Mouse (Mus musculus): ENCODE measurements around the gene Fam8a1.
A peak's percentile ranks its signal among the peaks of the same experiment; 100 is the strongest.

Gene Fam8a1

DNA sequence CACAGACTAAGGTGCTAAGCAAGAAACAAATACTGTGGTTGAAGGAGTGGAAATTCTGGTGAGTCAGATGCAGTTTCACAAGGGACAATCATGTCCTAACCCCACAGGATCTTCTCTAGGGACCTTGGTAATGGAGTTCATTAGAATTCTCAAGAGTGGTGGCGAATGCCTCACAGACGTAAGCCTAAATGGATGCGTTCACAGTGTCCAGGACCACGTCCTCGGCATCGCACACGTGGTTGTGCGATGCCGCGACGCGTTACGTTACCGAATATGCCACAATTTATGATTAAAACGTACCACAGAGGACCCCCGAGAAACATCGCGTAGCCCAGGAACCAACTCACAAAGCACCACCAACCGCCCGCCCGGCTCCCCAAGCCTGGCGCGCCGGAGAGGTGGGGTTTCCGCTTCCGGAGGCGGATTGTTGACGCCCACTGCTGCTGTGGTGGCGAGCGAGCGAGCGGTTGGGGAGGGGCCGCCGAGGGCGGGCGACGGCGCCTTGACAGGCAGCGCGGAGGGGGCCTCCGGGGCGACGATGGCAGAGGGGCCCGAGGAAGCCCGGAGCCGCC lies at the start of gene Fam8a1:
Gene Fam8a1, plus strand, starts transcription at position 475 of the 572 bp plus-strand sequence.
- peak; percentile 97 for DNase-seq (ENCODE audit: extremely low spot score, low spot score)

DNA sequence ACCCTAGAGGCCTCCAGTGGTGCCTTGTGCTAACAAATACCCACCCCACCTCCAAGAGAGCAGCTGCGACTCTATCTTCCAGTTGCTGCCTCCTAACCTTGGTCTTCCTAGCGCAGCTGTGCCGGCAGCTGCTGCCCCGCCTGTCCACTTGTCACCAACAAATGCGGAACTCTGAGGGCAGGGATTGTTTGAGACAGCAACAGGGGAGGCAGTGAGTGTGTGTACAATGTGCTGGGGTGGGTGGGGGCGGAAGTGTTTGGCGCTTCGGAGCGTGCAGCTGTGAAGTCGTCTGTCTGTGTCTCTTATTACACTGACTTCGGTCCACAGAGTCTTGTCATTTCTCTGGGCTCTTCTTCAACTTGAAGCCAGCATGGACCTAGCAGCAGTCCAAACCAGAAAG lies 49.7 kb upstream of the Fam8a1 start:
- DNase-seq (ENCODE audit: extremely low spot score, low spot score): peak; percentile 27

DNA sequence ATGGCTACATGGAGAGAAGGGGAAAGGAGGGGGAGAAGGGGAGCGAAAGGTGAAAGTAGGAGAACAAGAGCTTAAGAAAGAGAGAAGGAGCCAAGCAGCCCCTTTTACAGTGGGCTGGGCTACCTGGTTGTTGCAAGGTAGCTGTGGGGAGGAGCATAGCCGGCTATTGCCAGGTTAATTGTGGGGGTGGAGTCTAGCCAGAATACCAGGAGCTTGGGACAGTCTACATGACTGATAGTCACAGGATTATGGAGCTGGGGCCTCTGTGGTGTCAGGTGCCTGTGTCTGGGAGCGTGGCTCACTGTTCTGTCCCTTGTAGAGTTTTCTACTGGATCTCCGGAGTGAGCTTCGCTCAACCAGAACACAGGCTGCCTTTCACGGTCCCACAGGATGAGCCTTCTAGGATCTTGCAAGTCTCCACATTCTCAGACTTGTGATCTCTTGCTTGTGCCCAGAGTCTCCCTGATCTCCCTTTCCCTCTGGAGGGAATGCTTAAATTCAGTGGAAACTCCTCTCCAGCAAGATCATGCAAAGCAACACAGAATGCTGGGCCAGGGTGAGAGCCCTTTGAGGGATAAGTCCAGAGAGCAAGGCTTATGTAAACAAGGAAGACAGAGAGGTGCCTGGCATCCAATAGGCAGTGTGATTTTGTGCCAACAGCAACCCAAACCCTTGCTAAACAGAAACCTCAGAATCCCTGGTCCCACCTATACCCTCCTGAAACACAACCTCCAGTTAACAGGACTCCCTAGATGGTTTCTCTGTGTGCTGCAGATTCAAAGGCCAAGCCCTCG lies 48.2 kb upstream of the Fam8a1 start:
- DNase-seq (ENCODE audit: extremely low spot score, low spot score): no peak

DNA sequence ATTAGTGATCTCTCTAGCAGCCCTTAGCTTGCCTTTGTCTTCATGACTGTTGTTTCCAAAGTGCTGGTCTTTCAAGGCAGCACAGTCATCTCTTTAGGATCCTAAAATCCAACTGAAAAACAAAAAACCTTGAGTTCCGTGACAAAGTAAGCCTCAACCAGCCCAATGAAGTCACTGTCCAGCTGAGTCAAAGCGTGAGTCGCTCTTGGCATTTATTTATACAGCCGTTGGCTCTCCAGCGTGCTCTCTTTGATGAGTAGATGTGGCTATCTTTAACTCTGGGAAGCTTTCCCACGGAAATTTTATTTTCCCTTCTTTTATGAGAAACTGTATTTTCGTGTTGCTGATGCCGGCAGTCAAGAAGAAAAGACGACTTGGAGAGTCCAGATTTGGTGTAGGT lies 42.7 kb upstream of the Fam8a1 start:
- DNase-seq (ENCODE audit: extremely low spot score, low spot score): no peak

DNA sequence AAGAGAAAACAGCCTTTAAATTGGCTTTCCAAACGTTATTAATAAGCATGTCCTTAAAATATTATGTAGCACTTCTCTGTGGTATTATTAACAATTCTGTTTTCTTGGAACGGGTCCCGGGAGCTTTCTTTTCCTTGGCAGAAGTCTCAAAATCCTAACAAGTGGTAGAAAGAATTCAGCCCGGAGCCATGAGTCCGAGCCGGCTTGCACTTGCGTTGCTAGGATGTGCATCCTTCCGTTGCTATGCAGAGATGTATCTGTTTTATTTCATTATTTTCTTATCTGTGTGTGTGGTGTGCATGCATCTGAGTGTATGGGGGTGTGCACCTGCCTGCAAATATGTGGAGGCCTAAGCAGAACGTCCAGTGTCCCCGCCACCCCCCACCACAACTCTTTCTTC lies 41.5 kb upstream of the Fam8a1 start:
- no peak for DNase-seq (ENCODE audit: extremely low spot score, low spot score)

GRCm38 (mm10) chr13:46629391-46629790 lies 39.9 kb upstream of the Fam8a1 start:
- DNase-seq (ENCODE audit: extremely low spot score, low spot score): no peak

DNA sequence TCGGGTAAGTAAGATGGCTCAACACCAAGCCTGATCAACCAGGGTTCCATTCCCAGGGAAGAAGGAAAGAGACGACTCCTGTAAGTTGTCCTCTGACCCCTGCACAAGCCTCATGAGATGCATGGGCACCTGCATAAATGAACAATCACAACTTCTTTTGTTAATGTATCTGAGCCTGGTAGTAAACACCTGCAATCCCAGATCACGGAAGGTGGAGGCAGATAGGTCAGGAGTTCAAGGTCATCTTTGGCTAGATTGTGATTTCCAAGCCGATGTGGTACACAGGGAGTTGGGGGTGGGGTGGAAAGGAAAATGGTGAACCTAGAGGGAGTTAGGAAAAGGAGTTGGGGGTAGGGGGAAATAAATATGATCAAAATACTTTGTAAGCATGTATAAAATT lies 36.5 kb upstream of the Fam8a1 start:
- no peak for DNase-seq (ENCODE audit: extremely low spot score, low spot score)

GRCm38 (mm10) chr13:46633320-46634132 lies 35.8 kb upstream of the Fam8a1 start:
- DNase-seq (ENCODE audit: extremely low spot score, low spot score): peak; percentile 33

DNA sequence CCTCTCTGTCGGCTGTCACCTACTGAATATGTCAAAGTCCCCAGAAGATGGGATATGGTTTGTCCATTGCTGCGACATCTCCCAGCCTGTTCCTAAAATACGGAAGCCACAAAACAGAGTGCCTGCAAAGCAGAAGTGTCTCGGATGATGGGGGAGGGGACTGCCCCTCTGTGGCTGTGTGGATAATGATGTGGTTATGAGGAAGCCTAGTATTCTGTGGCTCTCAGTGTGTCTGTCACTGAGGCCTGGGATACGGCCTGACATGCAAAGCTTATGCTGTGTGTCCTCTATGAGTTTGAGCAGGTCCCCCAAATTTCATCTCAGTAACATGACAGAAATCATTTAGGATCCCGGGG lies 35.2 kb upstream of the Fam8a1 start:
- no peak for DNase-seq (ENCODE audit: extremely low spot score, low spot score)

GRCm38 (mm10) chr13:46640608-46641468 lies 28.5 kb upstream of the Fam8a1 start:
- DNase-seq (ENCODE audit: extremely low spot score, low spot score): no peak

- DNase-seq (ENCODE audit: extremely low spot score, low spot score): no peak
Observed at GRCm38 (mm10) chr13:46642318-46642717, 27.0 kb upstream of the Fam8a1 start.

- DNase-seq (ENCODE audit: extremely low spot score, low spot score): no peak
Observed at GRCm38 (mm10) chr13:46644175-46644574, 25.1 kb upstream of the Fam8a1 start.

DNA sequence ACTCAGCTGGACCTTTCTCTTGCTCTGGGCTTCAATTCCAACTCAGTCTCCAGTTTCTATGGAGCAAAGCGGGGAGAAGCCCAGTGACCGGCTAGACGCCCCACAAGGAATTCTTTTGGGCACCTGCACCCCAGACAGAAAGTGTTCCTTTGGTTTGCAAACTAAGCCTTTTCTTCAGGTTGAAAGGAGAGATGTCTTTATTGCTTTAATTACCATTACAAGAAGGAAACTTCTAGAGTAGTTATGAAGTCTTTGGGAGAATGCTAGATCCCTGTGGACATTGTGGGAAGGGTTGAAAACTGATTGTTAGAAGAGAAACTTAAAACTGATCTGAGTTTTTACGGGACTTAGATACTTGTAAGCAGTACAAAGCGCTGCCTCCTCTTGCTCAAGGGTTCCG lies 23.8 kb upstream of the Fam8a1 start:
- DNase-seq (ENCODE audit: extremely low spot score, low spot score): no peak

GRCm38 (mm10) chr13:46651853-46652252 lies 17.5 kb upstream of the Fam8a1 start:
- DNase-seq (ENCODE audit: extremely low spot score, low spot score): no peak

- DNase-seq (ENCODE audit: extremely low spot score, low spot score): no peak
Observed at GRCm38 (mm10) chr13:46652671-46653070, 16.7 kb upstream of the Fam8a1 start.

- DNase-seq (ENCODE audit: extremely low spot score, low spot score): no peak
Observed at GRCm38 (mm10) chr13:46653671-46654070, 15.7 kb upstream of the Fam8a1 start.

DNA sequence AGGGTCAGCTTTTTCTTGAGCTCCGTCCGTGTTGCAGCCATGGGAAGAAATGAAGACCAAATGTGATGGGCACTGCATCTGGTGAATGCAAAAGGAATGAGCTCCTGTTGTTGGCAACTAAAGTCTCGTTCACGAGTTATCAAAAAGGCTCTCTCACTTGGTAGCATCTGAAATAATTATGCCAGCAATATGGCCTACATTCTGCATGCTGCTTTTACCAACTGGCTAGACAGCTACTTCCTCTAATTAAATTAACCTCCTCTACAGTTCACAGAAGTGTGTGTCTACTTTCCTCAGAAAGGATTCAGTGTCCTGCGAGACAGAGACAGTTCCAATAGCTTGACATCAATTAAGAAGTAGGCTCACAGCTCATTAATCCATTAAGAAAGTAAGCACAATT lies 14.8 kb upstream of the Fam8a1 start:
- DNase-seq (ENCODE audit: extremely low spot score, low spot score): no peak

GRCm38 (mm10) chr13:46659211-46659610 lies 10.1 kb upstream of the Fam8a1 start:
- no peak for DNase-seq (ENCODE audit: extremely low spot score, low spot score)

DNA sequence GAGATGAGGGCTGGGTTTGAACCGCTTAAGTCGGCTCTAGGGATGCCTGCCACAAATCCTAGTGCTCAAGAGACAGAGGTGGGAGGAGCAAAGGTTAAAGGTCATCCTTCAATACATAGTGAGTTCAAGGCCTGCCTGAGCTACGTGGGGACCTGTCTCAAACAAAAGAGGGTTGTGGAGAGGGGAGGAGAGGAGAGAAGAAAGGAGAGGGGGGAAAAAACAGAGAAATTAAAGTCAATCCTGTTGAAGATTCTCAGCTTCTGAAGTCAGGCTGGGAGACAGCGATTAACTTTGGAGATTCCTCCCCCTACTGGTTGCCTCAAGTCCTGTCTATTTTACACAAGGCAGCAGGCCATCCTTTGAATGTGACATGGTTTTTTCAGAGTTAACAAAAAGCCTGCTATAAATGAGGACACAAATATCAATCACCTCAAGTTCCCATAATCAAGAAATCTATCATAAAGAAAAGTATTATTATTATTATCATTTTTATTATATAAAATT lies 5.8 kb upstream of the Fam8a1 start:
- no peak for DNase-seq (ENCODE audit: extremely low spot score, low spot score)

DNA sequence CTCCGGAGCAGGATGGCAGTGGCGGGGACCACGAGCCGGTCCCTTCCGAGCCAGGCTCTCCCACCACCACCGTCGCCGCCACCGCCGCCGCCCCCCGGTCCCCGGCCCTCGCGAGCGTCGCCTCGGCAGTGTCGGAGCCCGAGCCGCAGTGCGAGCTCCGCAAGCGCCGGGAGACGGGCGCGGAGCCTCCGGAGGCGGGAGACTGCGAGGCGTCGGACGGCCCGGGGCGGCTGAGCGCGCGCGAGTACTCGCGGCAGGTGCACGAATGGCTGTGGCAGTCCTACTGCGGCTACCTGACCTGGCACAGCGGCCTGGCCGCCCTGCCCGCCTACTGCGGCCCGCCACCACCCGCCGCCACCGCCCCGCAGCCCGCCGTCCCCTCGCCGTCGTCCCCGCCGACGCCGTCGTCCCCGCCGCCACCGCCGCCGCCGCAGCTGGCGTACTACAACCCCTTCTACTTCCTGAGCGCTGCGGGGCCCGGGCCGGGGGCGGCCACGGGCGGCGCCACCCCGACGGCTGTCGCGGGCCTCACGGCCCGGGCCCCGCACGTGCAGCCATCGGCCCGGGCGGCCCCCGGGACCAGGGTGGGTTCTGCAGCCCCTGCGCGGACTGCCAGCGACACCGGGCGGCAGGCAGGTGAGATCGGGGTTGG lies 424 bp downstream of the Fam8a1 start:
- peak; percentile 22 for DNase-seq (ENCODE audit: extremely low spot score, low spot score)

DNA sequence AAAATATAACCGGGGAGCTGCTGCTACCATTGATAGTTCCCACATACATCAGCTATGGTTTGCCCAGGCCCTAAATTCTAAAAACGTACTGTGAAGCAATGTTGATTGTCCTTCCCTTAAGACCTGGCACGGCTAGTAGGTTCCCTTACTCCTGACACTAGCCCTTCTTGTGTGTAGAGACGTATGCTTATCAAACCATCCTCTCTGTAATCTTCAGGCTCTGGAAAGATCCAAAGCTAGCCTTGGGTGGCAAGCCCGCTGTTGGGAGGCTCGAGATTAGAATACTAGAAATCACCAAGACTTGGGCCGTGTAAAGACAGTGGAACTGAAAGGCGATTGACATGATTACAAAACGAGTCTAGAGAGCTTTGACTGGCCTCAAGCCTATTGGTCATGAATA lies 1.2 kb downstream of the Fam8a1 start:
- DNase-seq (ENCODE audit: extremely low spot score, low spot score): no peak

All from neural tube, embryonic 10.5 days (tissue).